Mouse (Mus musculus): ENCODE data around the gene Slc7a3.
"Not testable (repeated sequence)": the region's sequence is repeated elsewhere in the genome, so short reads cannot be mapped to it uniquely, and the experiment has no call there.

Gene Slc7a3

GRCm38 (mm10) chrX:101085920-101086319 is at the start of gene Slc7a3:
Gene Slc7a3, minus strand, starts transcription at chrX:101086020.
- DNase-seq (ENCODE audit: low spot score in 2 of 2): no peak

GRCm38 (mm10) chrX:101131992-101132791 is 46.4 kb upstream of the Slc7a3 start:
- DNase-seq (ENCODE audit: low spot score in 2 of 2): peak in 1 of 2 experiments; percentile 35

GRCm38 (mm10) chrX:101131001-101131400 is 45.2 kb upstream of the Slc7a3 start:
- peak; percentile 5 to 83 for DNase-seq (ENCODE audit: low spot score in 2 of 2)

- no peak for DNase-seq (ENCODE audit: low spot score in 2 of 2)
Observed at GRCm38 (mm10) chrX:101128559-101128958, 42.7 kb upstream of the Slc7a3 start.

- no peak for DNase-seq (ENCODE audit: low spot score in 2 of 2)
Observed at GRCm38 (mm10) chrX:101126977-101127376, 41.2 kb upstream of the Slc7a3 start.

GRCm38 (mm10) chrX:101126474-101126955 is 40.7 kb upstream of the Slc7a3 start:
- DNase-seq (ENCODE audit: low spot score in 2 of 2): no peak

- DNase-seq (ENCODE audit: low spot score in 2 of 2): no peak
Observed at GRCm38 (mm10) chrX:101120546-101120945, 34.7 kb upstream of the Slc7a3 start.

- not testable (repeated sequence) for DNase-seq (ENCODE audit: low spot score in 2 of 2)
Observed at GRCm38 (mm10) chrX:101085211-101085610, 609 bp downstream of the Slc7a3 start.

- DNase-seq (ENCODE audit: low spot score in 2 of 2): no peak
Observed at GRCm38 (mm10) chrX:101084192-101084591, 1.6 kb downstream of the Slc7a3 start.

- no peak for DNase-seq (ENCODE audit: low spot score in 2 of 2)
Observed at GRCm38 (mm10) chrX:101065245-101065644, 20.6 kb downstream of the Slc7a3 start.

GRCm38 (mm10) chrX:101063503-101063902 is 22.3 kb downstream of the Slc7a3 start:
- no peak for DNase-seq (ENCODE audit: low spot score in 2 of 2)

- DNase-seq (ENCODE audit: low spot score in 2 of 2): no peak
Observed at GRCm38 (mm10) chrX:101059541-101059940, 26.3 kb downstream of the Slc7a3 start, which contains the start of gene Tex11. Gene Tex11, minus strand, starts transcription at chrX:101059667.
